Mouse (Mus musculus) spleen, adult 10 weeks (tissue): Measurements from ENCODE around the gene Ccdc86. TPM values are rescaled to one million over a fixed set of nuclear protein-coding genes. Genes with fewer than 3 reads are reported as not detected.

Source experiments
- polyA plus RNA-seq: library from polyadenylated mRNA; stranded (reverse); fragments of 350-450 nt; fragmentation: Illumina TruSeq; extraction: RNeasy Lipid Tissue Mini Kit (QIAGEN cat#74804); gene quantifications from one replicate; pipeline ENCODE4 v1.2.3, GENCODE M21; 2015; ENCODE audit warnings: low replicate concordance; ENCODE audit not compliant: insufficient read depth

Ccdc86 gene
- polyA plus RNA-seq: 7.5 TPM

DNA sequence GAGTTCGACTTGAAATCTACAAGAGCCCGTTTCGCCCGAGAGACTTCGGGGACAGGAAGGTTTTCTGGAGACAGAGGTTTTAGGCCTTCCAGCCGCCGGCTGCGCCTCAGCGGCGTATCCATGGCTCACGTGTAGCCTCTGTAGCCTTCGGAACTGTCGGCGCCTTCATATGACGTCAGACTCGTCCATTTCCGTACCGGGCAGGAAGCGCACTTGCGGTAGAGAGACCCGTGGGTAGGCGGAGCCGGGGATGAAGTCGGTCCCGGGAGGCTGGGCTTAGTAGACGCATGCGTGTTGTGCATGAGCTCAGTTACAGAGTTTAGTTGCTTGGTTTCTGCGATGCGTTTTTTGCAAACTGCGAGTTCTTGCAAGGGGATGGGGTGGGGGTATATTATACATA is at the start of gene Ccdc86:
Gene Ccdc86, minus strand, starts transcription at position 155 of the 400 bp plus-strand sequence.

GRCm38 (mm10) chr19:10993150-10993549 is 44.1 kb upstream of the Ccdc86 start, which contains the start of gene Ms4a15:
Gene Ms4a15, minus strand, starts transcription at chr19:10993250.

GRCm38 (mm10) chr19:10974238-10974865 is 25.3 kb upstream of the Ccdc86 start, which contains the start of gene Ms4a10:
Gene Ms4a10, minus strand, starts transcription at chr19:10974670.

DNA sequence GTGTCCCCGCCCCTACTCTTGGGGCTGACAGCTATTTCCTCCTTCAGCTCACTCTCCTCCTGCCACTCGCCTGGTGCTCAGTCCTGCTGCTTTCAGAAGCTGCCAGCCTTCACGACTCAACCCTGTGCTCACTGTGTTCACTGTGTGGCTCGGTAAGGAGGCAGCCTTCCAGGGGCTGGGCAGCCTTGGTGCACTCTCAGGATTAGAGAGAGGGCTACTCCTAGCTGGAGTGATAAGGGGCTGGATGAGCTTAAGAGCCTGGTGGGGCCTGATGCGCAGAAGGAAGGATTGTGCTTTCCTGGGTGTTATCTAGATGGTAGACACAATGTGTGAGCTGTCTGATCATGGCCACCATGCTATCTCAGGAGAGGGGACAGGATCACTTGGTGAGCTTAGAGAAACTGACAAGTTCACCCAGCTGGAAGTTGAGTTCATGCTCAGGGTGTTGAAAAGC is 11.9 kb downstream of the Ccdc86 start, which contains the start of gene Ptgdr2:
Gene Ptgdr2, plus strand, starts transcription at position 51 of the 454 bp plus-strand sequence.

GRCm38 (mm10) chr19:10920532-10920931 is 28.5 kb downstream of the Ccdc86 start, which contains the start of gene Zp1:
Gene Zp1, minus strand, starts transcription at chr19:10920632.

DNA sequence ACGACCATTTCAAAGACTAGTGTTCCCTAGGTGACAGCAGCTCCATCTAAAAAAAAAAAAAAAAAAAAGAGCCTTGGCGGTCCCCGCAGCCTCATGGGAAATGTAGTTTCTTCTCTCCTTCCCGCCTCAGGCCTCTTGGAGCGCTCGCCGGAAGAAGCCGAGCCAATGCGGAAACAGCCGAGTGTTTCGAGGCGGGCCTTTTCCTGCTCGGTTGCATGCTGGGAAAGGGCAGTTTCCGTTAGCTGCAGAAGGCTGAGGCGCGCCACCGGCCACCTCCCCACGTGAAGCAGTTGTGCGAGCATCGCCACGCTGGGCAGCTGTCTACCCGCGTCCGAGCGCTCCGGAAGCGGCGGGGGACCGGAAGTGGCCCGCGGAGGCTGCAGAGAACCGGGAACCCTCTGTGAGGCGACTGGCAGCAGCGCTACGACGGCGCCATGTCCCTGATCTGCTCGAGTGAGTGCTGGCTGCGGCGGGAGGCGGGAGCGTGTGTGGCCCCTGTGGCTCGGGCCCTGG is 54.0 kb downstream of the Ccdc86 start, which contains the start of gene Prpf19:
Gene Prpf19, plus strand, starts transcription at position 216 of the 513 bp plus-strand sequence.

Other genes starting within 250 kb of the Ccdc86 start
- gene Cd5, start 210.3 kb downstream of the Ccdc86 start, polyA plus RNA-seq: 33.1 TPM
- gene Cd6, start 119.2 kb downstream of the Ccdc86 start, polyA plus RNA-seq: 24.1 TPM
- 22.5 TPM for gene Slc15a3, start 109.5 kb downstream of the Ccdc86 start, polyA plus RNA-seq
- gene Tmem132a, start 79.3 kb downstream of the Ccdc86 start, polyA plus RNA-seq: 0.36 TPM
- gene Tmem109, start 67.3 kb downstream of the Ccdc86 start, polyA plus RNA-seq: 16.3 TPM
- gene Prpf19, start 54.0 kb downstream of the Ccdc86 start, polyA plus RNA-seq: 103 TPM
- not detected for gene Zp1, start 28.6 kb downstream of the Ccdc86 start, polyA plus RNA-seq
- gene Ptgdr2, start 12.1 kb downstream of the Ccdc86 start, polyA plus RNA-seq: 0.14 TPM
- gene Ms4a10, start 25.4 kb upstream of the Ccdc86 start, polyA plus RNA-seq: not detected
- gene Ms4a15, start 44.0 kb upstream of the Ccdc86 start, polyA plus RNA-seq: not detected
- gene Ms4a18, start 68.8 kb upstream of the Ccdc86 start, polyA plus RNA-seq: not detected
- 9.2 TPM for gene Ms4a8a, start 131.8 kb upstream of the Ccdc86 start, polyA plus RNA-seq
- not detected for gene 1700017D01Rik, start 181.6 kb upstream of the Ccdc86 start, polyA plus RNA-seq
- not detected for gene 1700025F22Rik, start 216.1 kb upstream of the Ccdc86 start, polyA plus RNA-seq
- gene Ms4a13, start 247.5 kb upstream of the Ccdc86 start, polyA plus RNA-seq: not detected